Mouse (Mus musculus) CH12.LX (cell line): ENCODE data around the gene Rpe65. TPM values are rescaled to one million over a fixed set of nuclear protein-coding genes. Genes with fewer than 3 reads are reported as not detected.

Experiments
- DNase-seq: peaks from one replicate; pipeline ENCODE4 v3.0.0-alpha.2; 2013; ENCODE audit errors: extremely low read depth
- H3K27ac ChIP-seq: 2 replicates; pipeline ENCODE4 v1.5.1; 2012; ENCODE audit warnings: low read depth, mild to moderate bottlenecking, control low read depth, moderate library complexity; ENCODE audit not compliant: insufficient read depth
- H3K27me3 ChIP-seq: replicated peaks from 2 replicates; pipeline ENCODE3; 2012; ENCODE audit warnings: inconsistent platforms
- H3K36me3 ChIP-seq, 2 experiments: replicated peaks in 1 of 2; 2 replicates each; pipeline versions ENCODE3 to v1.6.1; 2012; ENCODE audit warnings: inconsistent platforms in 1 of 2, low read length in 1 of 2, mild to moderate bottlenecking in 1 of 2, mixed read lengths in 1 of 2, moderate library complexity in 1 of 2; ENCODE audit not compliant: control insufficient read depth in 1 of 2, insufficient read depth in 1 of 2
- H3K4me1 ChIP-seq, 2 experiments: 2 replicates each; pipeline ENCODE4 v1.6.1; 2012; ENCODE audit warnings: inconsistent platforms in 1 of 2, moderate library complexity in 1 of 2; ENCODE audit not compliant: insufficient read depth in 2 of 2, control insufficient read depth in 1 of 2
- H3K4me2 ChIP-seq: 2 replicates; pipeline ENCODE4 v1.6.1; 2012; ENCODE audit warnings: low read depth, mild to moderate bottlenecking, control low read depth; ENCODE audit not compliant: poor library complexity, insufficient read depth, severe bottlenecking
- H3K4me3 ChIP-seq, 3 experiments: fragments of 150-350 bp in 1 of 3; sonication (generic) in 1 of 3; replicated peaks in 1 of 3; 2 replicates each; pipeline versions ENCODE3 to v1.5.1; 2011 to 2012; ENCODE audit warnings: low read depth in 2 of 3, low read length in 2 of 3, mild to moderate bottlenecking in 2 of 3, moderate library complexity in 2 of 3, control low read depth in 1 of 3, improper control_type of control experiment in 1 of 3, inconsistent platforms in 1 of 3, mixed read lengths in 1 of 3; ENCODE audit not compliant: poor library complexity in 1 of 3
- H3K79me2 ChIP-seq: replicated peaks from 2 replicates; pipeline ENCODE4 v1.6.1; 2012; ENCODE audit warnings: mild to moderate bottlenecking, moderate library complexity; ENCODE audit not compliant: control insufficient read depth, poor library complexity, insufficient read depth, severe bottlenecking; ENCODE audit errors: extremely low read depth
- H3K9ac ChIP-seq: 2 replicates; pipeline ENCODE4 v1.6.1; 2012; ENCODE audit warnings: low read depth, mild to moderate bottlenecking, control low read depth, moderate library complexity; ENCODE audit not compliant: insufficient read depth
- H3K9me3 ChIP-seq: replicated peaks from 2 replicates; pipeline ENCODE3; 2012; ENCODE audit warnings: low read length, inconsistent platforms, mixed read lengths
- CTCF ChIP-seq, 2 experiments: IDR thresholded peaks in 1 of 2; conservative IDR thresholded peaks in 1 of 2; 2 replicates each; pipeline ENCODE4 v1.5.1; 2011 to 2012; ENCODE audit warnings: low read depth in 2 of 2, low read length in 2 of 2, improper control_type of control experiment in 1 of 2, inconsistent platforms in 1 of 2, mild to moderate bottlenecking in 1 of 2, moderate library complexity in 1 of 2
- E2F4 ChIP-seq: IDR thresholded peaks from 2 replicates; pipeline ENCODE4 v1.6.1; 2011; ENCODE audit warnings: low read depth, low read length, improper control_type of control experiment; ENCODE audit not compliant: insufficient replicate concordance
- IRF4 ChIP-seq: IDR thresholded peaks from 2 replicates; pipeline ENCODE4 v1.6.1; 2014; ENCODE audit warnings: low read depth, mild to moderate bottlenecking, inconsistent platforms, low read length, improper control_type of control experiment
- JUND ChIP-seq: conservative IDR thresholded peaks from 2 replicates; pipeline ENCODE4 v1.6.1; 2011; ENCODE audit warnings: low read depth, low read length, improper control_type of control experiment
- MAX ChIP-seq: IDR thresholded peaks from 2 replicates; pipeline ENCODE4 v1.6.1; 2011; ENCODE audit warnings: low read length, improper control_type of control experiment
- MYC ChIP-seq: IDR thresholded peaks from 2 replicates; pipeline ENCODE4 v1.6.1; 2011; ENCODE audit warnings: low read depth, mild to moderate bottlenecking, improper control_type of control experiment, low read length
- NELFE ChIP-seq: IDR thresholded peaks from 2 replicates; pipeline ENCODE4 v1.6.1; 2011; ENCODE audit warnings: low read depth, low read length, improper control_type of control experiment
- NRF1 ChIP-seq: IDR thresholded peaks from 2 replicates; pipeline ENCODE4 v1.6.1; 2014; ENCODE audit warnings: low read depth, mild to moderate bottlenecking, inconsistent platforms, low read length, improper control_type of control experiment, moderate library complexity
- PAX5 ChIP-seq: IDR thresholded peaks from 2 replicates; pipeline ENCODE4 v1.6.1; 2012; ENCODE audit warnings: low read length, inconsistent platforms, mixed read lengths
- POLR2AphosphoS2 ChIP-seq: IDR thresholded peaks from 2 replicates; pipeline ENCODE4 v1.6.1; 2011; ENCODE audit warnings: low read depth, low read length, improper control_type of control experiment
- RAD21 ChIP-seq: IDR thresholded peaks from 2 replicates; pipeline ENCODE4 v1.6.1; 2011; ENCODE audit warnings: low read depth, mild to moderate bottlenecking, low read length, improper control_type of control experiment, moderate library complexity
- SMC3 ChIP-seq: IDR thresholded peaks from 2 replicates; pipeline ENCODE4 v1.6.1; 2011; ENCODE audit warnings: low read depth, low read length, improper control_type of control experiment
- TCF12 ChIP-seq: IDR thresholded peaks from 2 replicates; pipeline ENCODE4 v1.6.1; 2014; ENCODE audit warnings: low read depth, mild to moderate bottlenecking, inconsistent platforms, low read length, improper control_type of control experiment
- ZNF384 ChIP-seq: IDR thresholded peaks from 2 replicates; pipeline ENCODE4 v1.6.1; 2012; ENCODE audit warnings: low read depth, low read length, improper control_type of control experiment, inconsistent platforms
- dilution Hi-C: fragments of 300-500 bp; cut with MboI; formaldehyde crosslinking; loops from 2 replicates; pipeline ENCODE4 v1.14.3; 2020; ENCODE audit warnings: low sequenced_read_pairs; ENCODE audit not compliant: extremely low pct_unique_long_range_greater_than_20kb, extremely low pct_ligation_motif_present
- in situ Hi-C: fragments of 300-500 bp; cut with MboI; formaldehyde crosslinking; loops from 3 replicates; pipeline ENCODE4 v1.14.3; 2019; ENCODE audit warnings: low sequenced_read_pairs, low pct_ligation_motif_present, low pct_unique_long_range_greater_than_20kb, mixed read lengths
- polyA plus RNA-seq: library from polyadenylated mRNA; unstranded; fragments of >175 nt; gene quantifications from 2 replicates; pipeline ENCODE4 v1.2.1, GENCODE M21; 2012; ENCODE audit warnings: low read depth; ENCODE audit not compliant: insufficient read length
- total RNA-seq, 2 experiments: library from RNA; depleted of rRNA; stranded (reverse); fragments of 300-350 nt in 1 of 2; fragments of >200 nt in 1 of 2; gene quantifications; 2 replicates each; pipeline ENCODE4 v1.2.3; 2012 to 2014

Rpe65 gene
- total and polyA plus RNA-seq, 3 experiments = not detected

DNA sequence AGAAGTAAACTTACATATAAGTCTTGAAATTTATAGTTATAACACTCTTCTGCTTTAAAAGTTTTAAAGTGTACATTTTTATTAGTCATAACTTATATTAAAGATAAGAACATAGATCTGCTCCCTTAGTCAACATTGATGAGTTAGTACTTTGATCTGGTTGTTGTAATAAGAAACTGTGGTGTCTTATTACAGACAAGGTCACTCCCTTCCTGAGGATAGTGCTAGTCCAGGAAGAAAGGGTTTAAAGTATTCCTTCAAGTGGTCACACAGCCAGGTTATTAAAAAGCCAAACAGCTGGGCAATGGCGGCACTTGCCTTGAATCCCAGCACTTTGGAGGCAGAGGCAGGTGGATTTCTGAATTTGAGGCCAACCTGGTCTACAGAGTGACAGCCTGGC, 25.0 kb downstream of the Rpe65 start:
- H3K9ac ChIP-seq = no peak overlapping the region
- no peak overlapping the region for H3K27ac ChIP-seq
- no peaks in the 10 kb centered on the region for H3K79me2 ChIP-seq
- H3K4me2 ChIP-seq = no peak overlapping the region
- H3K36me3 ChIP-seq = no peaks in the 10 kb centered on the region
- DNase-seq = no peak
- TF ChIP-seq IRF4 (no peak), TCF12 (no peak), ZNF384 (no peak), SMC3 (no peak), NELFE (no peak), NRF1 (no peak)
- no peaks in the 10 kb centered on the region for H3K9me3 ChIP-seq
- in situ Hi-C loops (no loop called here), dilution Hi-C loops (no loop called here)
- H3K4me3 ChIP-seq = no peak overlapping the region
- no peaks in the 10 kb centered on the region for H3K27me3 ChIP-seq
- H3K4me1 ChIP-seq = no peaks in the 10 kb centered on the region

DNA sequence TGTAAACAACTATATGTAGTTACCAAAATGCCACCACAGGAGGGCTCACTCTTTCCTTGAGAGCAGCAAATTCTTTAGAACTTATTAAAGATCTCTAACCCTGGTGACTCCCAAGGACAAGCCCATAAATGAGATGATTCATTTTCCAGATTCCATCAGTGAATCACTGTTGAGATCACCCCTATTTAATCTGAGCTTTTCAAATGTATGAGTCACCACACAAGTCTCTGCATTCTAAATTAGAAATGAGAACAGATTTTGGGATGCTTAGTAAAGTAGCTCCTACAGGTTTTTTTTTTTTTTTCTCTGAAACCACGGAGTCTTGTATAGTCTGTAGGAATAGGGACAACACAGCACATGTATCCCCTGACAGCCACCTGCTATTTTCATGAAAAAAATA, 61.8 kb downstream of the Rpe65 start:
- no peaks in the 10 kb centered on the region for H3K36me3 ChIP-seq
- no peak overlapping the region for H3K4me3 ChIP-seq
- no peaks in the 10 kb centered on the region for H3K79me2 ChIP-seq
- no peaks in the 10 kb centered on the region for H3K4me1 ChIP-seq
- in situ Hi-C loops (no loop called here), dilution Hi-C loops (no loop called here)
- no peaks in the 10 kb centered on the region for H3K27me3 ChIP-seq
- TF ChIP-seq SMC3 (peak; percentile 12; the same call in 1 of the 2 replicates), CTCF (conservative IDR thresholded peaks at IDR 0.05 in 1 of 2, IDR thresholded peaks at IDR 0.05 in 1 of 2; ENCODE audit: low read depth in 2 of 2, low read length in 2 of 2) (peak in 1 of 2 experiments; percentile 28; a peak in 1 of 4 replicates), PAX5 (no peak), RAD21 (peak; percentile 23), MAX (no peak)
- peak; percentile 6 for DNase-seq
- H3K9me3 ChIP-seq = no peaks in the 10 kb centered on the region
- H3K4me2 ChIP-seq = no peak overlapping the region
- H3K27ac ChIP-seq = no peak overlapping the region
- H3K9ac ChIP-seq = no peak overlapping the region

DNA sequence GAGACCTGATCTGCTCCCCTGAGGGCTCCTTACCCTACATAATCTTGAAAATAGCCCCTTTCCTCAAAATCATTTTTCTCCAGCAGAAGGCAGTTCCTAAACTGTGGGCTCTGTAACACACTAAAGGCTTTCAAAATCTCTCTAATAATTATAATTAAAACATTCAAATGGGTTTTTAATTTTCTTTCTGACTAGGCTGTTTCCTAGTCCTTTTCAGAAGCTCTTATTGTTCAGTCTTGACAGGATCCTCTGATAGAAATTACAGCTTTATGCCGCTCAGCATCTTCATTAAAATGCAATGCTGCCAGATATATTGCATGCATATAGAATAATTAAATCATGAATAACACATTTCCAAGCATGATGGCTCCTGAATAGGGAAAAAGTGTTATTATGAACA, 64.4 kb downstream of the Rpe65 start:
- TF ChIP-seq JUND (no peak), E2F4 (no peak), POLR2AphosphoS2 (no peak), MYC (no peak)

More for the DNA sequence above, 64.4 kb downstream of the Rpe65 start:
- H3K4me2 ChIP-seq = no peak overlapping the region
- peaks cover 3% of the 10 kb centered on the region for H3K9me3 ChIP-seq
- no peak overlapping the region for H3K4me3 ChIP-seq
- DNase-seq = no peak
- H3K79me2 ChIP-seq = no peaks in the 10 kb centered on the region
- no peak overlapping the region for H3K27ac ChIP-seq
- H3K9ac ChIP-seq = no peak overlapping the region
- in situ Hi-C loops = no loop called here
- dilution Hi-C loops = no loop called here
- H3K27me3 ChIP-seq = no peaks in the 10 kb centered on the region
- no peaks in the 10 kb centered on the region for H3K36me3 ChIP-seq
- H3K4me1 ChIP-seq = no peaks in the 10 kb centered on the region

Other genes with a start within 250 kb of the Rpe65 start
- gene Depdc1a, start 103.7 kb upstream of the Rpe65 start, total RNA-seq (2012; rRNA removed) = 12.8 and 16.4 TPM in 2 replicates
- 64.4 and 77.6 TPM in 2 replicates for gene Depdc1a, start 103.7 kb upstream of the Rpe65 start, total RNA-seq (2014; rRNA removed)
- 27.1 and 32.3 TPM in 2 replicates for gene Depdc1a, start 103.7 kb upstream of the Rpe65 start, polyA plus RNA-seq
- not detected in 2 replicates for gene Wls, start 240.5 kb downstream of the Rpe65 start, total RNA-seq (2012; rRNA removed)
- gene Wls, start 240.5 kb downstream of the Rpe65 start, total RNA-seq (2014; rRNA removed) = not detected in 2 replicates
- gene Wls, start 240.5 kb downstream of the Rpe65 start, polyA plus RNA-seq = not detected in 2 replicates